Mouse (Mus musculus): ENCODE measurements at regions not wholly inside any gene's neighbourhood (a gene's known extent, or its start where the extent isn't known, plus 50 kb on each side); places are given as distances from the start of the nearest gene placed in this dataset.

DNA sequence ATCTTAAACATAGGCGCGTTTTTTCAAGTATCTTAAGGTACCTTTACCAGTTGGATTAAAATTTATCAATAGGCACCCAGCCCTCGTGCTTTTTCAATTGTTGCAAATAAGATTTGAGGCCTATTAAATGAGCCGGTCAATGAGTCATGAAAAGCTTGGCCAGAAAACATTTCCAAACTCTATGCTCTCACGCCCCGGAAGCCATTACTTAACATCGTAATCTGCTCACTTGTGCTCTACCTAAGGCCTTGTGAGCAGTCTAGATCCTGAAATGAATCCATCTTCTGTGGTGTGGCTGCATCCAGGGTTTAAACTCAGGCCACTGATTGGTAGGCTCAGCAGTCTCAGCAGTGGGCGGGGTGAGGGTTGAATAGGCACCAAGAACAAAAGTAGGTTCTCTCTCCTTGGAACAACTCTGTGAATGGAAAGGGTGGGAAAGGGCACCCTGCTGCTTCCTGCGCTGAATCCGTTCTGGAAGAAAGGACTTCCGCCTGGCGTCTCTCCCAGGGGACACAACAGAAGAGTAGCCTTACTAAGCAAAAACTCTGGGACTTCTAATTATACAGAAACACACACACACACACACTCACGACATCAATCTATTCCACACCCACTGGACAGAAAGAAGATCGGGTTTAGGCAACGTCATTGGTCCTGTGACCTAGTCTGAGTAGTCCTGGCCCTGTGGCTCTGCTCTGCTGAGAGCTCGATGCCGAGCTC, 53.4 kb upstream of the Fmnl2 start:
- DNase-seq = peak; percentile 48

DNA sequence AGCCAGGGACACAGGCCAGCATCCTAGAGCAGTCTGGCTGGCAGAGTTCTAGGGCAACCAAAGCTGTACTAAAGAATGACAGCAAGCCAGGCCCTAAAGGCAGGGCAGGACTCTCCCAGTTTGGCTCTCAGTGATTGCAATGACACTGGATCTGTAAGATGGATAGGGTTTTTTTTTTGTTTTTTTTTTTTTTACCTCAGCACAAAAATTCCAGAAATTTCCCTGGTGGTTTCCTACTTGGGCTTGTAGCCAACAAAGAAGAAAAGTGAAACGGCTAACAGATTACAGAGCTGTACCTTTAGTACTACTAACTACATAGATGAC, 52.9 kb upstream of the Fmnl2 start:
- DNase-seq = peak; percentile 5

DNA sequence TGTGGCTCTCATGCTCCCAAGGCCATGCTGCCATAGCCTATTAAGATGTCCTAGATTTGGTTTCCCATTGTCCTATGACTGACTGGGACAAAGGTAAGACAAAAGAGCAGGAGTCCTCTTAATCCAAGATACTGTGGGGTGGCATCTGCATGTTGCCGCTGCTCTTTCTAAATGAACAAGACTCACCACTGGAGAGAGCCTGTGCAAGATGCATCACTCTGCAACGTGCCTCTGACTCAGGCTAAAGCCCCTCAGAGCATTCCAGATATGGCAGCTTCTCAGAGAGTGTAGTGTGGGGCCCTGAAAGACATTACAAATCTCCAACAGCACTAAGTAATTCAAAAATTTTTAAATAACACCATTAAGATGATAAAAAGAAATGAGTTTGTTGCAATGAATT, 49.8 kb upstream of the Fmnl2 start:
- DNase-seq = no peak
